Mouse (Mus musculus): ENCODE measurements around the gene Afap1. TPM values are rescaled to one million over a fixed set of nuclear protein-coding genes. Genes with fewer than 3 reads are reported as not detected.

Afap1 gene
- total and polyA plus RNA-seq, 3 experiments = 0.16 TPM; not detected in 2

DNA sequence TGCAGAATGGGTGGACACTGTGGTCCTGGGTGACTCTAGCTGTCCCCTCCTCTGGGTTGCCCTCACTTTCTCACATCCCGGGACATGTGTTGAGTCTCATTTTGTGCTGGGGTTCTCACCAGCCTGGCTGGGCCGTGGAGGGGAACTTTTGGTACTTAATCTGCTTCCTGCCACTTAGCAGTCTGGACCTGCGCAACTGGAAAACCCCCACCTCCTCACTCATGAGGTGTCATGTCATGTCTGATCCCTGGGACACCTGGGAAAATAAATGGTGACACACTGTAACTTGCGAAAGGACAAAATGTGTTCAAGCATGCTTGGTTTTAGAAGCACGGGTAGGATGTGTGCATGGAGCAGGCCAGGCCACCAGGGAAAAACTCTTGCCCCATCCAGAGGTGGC lies 8.4 kb upstream of the Afap1 start:
- Histone ChIP-seq H3K27me3 (ENCODE audit: insufficient read depth, low read length) (no peaks in the 10 kb centered on the region), H3K4me1 (ENCODE audit: insufficient read depth, low read depth, low read length) (no peaks in the 10 kb centered on the region), H3K9me3 (replicated peaks) (no peaks in the 10 kb centered on the region), H3K36me3 (replicated peaks) (no peaks in the 10 kb centered on the region), H3K4me3 (ENCODE audit: low read depth, low read length) (no peak overlapping the region)
- no peak for ATAC-seq (ENCODE audit: extremely low read depth, insufficient number of reproducible peaks, low FRiP score, poor library complexity, severe bottlenecking)
- DNase-seq (ENCODE audit: low spot score) = no peak
- TF ChIP-seq CTCF (IDR thresholded peaks at IDR 0.05; ENCODE audit: low read depth, low read length) (no peak), GATA1 (IDR thresholded peaks at IDR 0.05; ENCODE audit: borderline replicate concordance, low read length) (no peak), POLR2AphosphoS5 (IDR thresholded peaks at IDR 0.05; ENCODE audit: insufficient replicate concordance, low read depth, low read length) (no peak), TAL1 (conservative IDR thresholded peaks at IDR 0.05; ENCODE audit: low read depth, low read length) (no peak), GATA2 (IDR thresholded peaks at IDR 0.05; ENCODE audit: borderline replicate concordance, low read depth, low read length) (no peak)

- Histone ChIP-seq H3K9me3 (replicated peaks) (peaks cover 4% of the 10 kb centered on the region), H3K4me1 (ENCODE audit: insufficient read depth, low read depth, low read length) (no peaks in the 10 kb centered on the region), H3K27me3 (ENCODE audit: insufficient read depth, low read length) (no peaks in the 10 kb centered on the region; the same call in 1 of the 2 replicates), H3K4me3 (ENCODE audit: low read depth, low read length) (no peak overlapping the region), H3K36me3 (replicated peaks) (no peaks in the 10 kb centered on the region)
- no peak for TF ChIP-seq TAL1 (conservative IDR thresholded peaks at IDR 0.05; ENCODE audit: low read depth, low read length)
- no peak for TF ChIP-seq GATA1 (IDR thresholded peaks at IDR 0.05; ENCODE audit: borderline replicate concordance, low read length)
- TF ChIP-seq POLR2AphosphoS5 (IDR thresholded peaks at IDR 0.05; ENCODE audit: insufficient replicate concordance, low read depth, low read length) = no peak
- no peak for TF ChIP-seq CTCF (IDR thresholded peaks at IDR 0.05; ENCODE audit: low read depth, low read length)
- TF ChIP-seq GATA2 (IDR thresholded peaks at IDR 0.05; ENCODE audit: borderline replicate concordance, low read depth, low read length) = no peak
- ATAC-seq (ENCODE audit: extremely low read depth, insufficient number of reproducible peaks, low FRiP score, poor library complexity, severe bottlenecking) (no peak), DNase-seq (ENCODE audit: low spot score) (no peak)
These were observed 4.2 kb upstream of the Afap1 start for GRCm38 (mm10) chr5:35888959-35889358.

DNA sequence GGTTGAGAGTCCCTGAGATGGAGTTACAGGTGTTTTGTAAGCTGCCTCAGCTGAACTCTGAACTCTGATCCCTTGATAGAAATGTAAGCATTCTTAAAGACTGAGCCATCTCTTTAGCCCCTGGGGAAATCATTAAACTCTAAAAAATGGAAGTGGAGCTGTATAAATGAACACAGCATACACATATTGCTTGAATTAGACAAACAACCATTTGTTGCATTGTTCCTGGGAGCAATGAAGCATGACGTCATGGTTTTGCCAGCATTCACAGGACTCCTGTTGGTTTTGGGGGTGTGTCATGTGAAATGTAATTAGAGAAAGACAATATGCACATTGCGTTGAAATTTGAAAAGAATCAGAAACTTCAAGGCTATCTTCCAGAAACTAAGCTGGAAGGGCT lies 3.5 kb upstream of the Afap1 start:
- Histone ChIP-seq H3K4me3 (ENCODE audit: low read depth, low read length) (no peak overlapping the region), H3K4me1 (ENCODE audit: insufficient read depth, low read depth, low read length) (no peaks in the 10 kb centered on the region), H3K27me3 (ENCODE audit: insufficient read depth, low read length) (no peaks in the 10 kb centered on the region; the same call in 1 of the 2 replicates), H3K36me3 (replicated peaks) (no peaks in the 10 kb centered on the region), H3K9me3 (replicated peaks) (peaks cover 4% of the 10 kb centered on the region)
- ATAC-seq (ENCODE audit: extremely low read depth, insufficient number of reproducible peaks, low FRiP score, poor library complexity, severe bottlenecking) (no peak), DNase-seq (ENCODE audit: low spot score) (no peak)
- no peak for TF ChIP-seq CTCF (IDR thresholded peaks at IDR 0.05; ENCODE audit: low read depth, low read length)
- TF ChIP-seq POLR2AphosphoS5 (IDR thresholded peaks at IDR 0.05; ENCODE audit: insufficient replicate concordance, low read depth, low read length) = no peak
- TF ChIP-seq GATA2 (IDR thresholded peaks at IDR 0.05; ENCODE audit: borderline replicate concordance, low read depth, low read length) = no peak
- TF ChIP-seq GATA1 (IDR thresholded peaks at IDR 0.05; ENCODE audit: borderline replicate concordance, low read length) = no peak
- TF ChIP-seq TAL1 (conservative IDR thresholded peaks at IDR 0.05; ENCODE audit: low read depth, low read length) = no peak

DNA sequence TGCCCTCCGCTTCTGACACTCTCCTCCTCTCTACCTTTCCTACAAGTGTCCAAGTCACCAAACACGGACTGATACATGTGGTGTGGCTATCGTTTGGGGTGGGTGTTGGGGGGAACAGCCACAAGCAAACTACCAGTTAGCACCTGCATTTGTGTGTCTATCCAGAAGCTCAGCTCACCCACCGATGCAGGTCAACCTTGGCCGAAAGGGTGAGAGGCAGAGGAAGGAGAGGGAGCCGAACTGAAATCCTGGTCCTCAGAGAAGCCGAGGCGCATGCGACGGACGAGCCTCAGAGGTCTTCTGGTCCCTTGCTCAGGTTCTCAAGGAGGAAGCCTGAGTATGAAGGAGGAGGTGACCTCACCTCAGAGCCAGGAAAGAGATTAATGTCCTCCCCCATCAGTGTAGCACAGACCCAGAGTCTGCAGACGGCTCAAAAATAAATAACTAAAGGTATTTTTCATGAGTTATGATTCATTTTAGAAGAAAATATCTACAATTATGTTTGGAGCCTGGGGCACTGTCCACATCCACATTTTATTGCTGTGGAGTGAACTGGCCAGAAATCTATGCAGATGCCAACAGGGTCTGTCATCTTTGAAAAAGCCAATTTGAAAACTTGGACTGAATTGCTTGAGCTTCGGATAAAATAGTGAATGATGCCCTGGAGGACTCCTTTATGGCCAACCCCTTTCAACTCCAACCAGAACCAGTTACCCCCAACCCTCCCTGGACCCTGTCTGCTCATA lies 2.0 kb upstream of the Afap1 start:
- H3K4me1 ChIP-seq (ENCODE audit: insufficient read depth, low read depth, low read length) = no peaks in the 10 kb centered on the region
- peaks cover 4% of the 10 kb centered on the region for H3K9me3 ChIP-seq (replicated peaks)
- no peaks in the 10 kb centered on the region; the same call in 1 of the 2 replicates for H3K27me3 ChIP-seq (ENCODE audit: insufficient read depth, low read length)
- DNase-seq (ENCODE audit: low spot score) (no peak), ATAC-seq (ENCODE audit: extremely low read depth, insufficient number of reproducible peaks, low FRiP score, poor library complexity, severe bottlenecking) (no peak)
- TF ChIP-seq GATA1 (IDR thresholded peaks at IDR 0.05; ENCODE audit: borderline replicate concordance, low read length) (no peak), GATA2 (IDR thresholded peaks at IDR 0.05; ENCODE audit: borderline replicate concordance, low read depth, low read length) (no peak), POLR2AphosphoS5 (IDR thresholded peaks at IDR 0.05; ENCODE audit: insufficient replicate concordance, low read depth, low read length) (no peak), TAL1 (conservative IDR thresholded peaks at IDR 0.05; ENCODE audit: low read depth, low read length) (no peak), CTCF (IDR thresholded peaks at IDR 0.05; ENCODE audit: low read depth, low read length) (no peak)
- H3K36me3 ChIP-seq (replicated peaks) = no peaks in the 10 kb centered on the region
- H3K4me3 ChIP-seq (ENCODE audit: low read depth, low read length) = no peak overlapping the region

DNA sequence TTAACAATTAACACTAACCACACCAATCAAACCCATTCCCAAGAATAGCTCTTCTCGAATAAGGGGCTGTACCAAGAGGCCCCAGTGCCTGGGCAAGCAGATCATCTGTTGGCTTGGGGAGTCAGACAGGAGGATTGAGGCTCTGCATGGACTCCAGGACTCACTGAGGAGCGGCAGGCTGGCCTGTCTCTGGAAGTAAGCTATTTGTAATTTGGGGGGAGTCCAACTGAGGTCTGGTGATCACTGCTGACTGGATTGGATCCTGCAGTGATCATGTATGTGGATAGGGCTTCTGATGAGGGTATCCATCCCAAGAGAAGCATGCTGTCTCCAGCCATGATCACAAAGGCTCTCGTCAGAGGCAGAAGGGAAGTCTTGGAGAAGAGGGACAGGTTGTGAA lies 756 bp upstream of the Afap1 start:
- DNase-seq (ENCODE audit: low spot score) (no peak), ATAC-seq (ENCODE audit: extremely low read depth, insufficient number of reproducible peaks, low FRiP score, poor library complexity, severe bottlenecking) (no peak)
- TF ChIP-seq GATA1 (IDR thresholded peaks at IDR 0.05; ENCODE audit: borderline replicate concordance, low read length) (no peak), GATA2 (IDR thresholded peaks at IDR 0.05; ENCODE audit: borderline replicate concordance, low read depth, low read length) (no peak), POLR2AphosphoS5 (IDR thresholded peaks at IDR 0.05; ENCODE audit: insufficient replicate concordance, low read depth, low read length) (no peak), TAL1 (conservative IDR thresholded peaks at IDR 0.05; ENCODE audit: low read depth, low read length) (no peak), CTCF (IDR thresholded peaks at IDR 0.05; ENCODE audit: low read depth, low read length) (no peak)
- Histone ChIP-seq H3K4me1 (ENCODE audit: insufficient read depth, low read depth, low read length) (no peaks in the 10 kb centered on the region), H3K9me3 (replicated peaks) (peaks cover 4% of the 10 kb centered on the region), H3K36me3 (replicated peaks) (no peaks in the 10 kb centered on the region), H3K27me3 (ENCODE audit: insufficient read depth, low read length) (no peaks in the 10 kb centered on the region; the same call in 1 of the 2 replicates), H3K4me3 (ENCODE audit: low read depth, low read length) (no peak overlapping the region)

- DNase-seq (ENCODE audit: low spot score) (no peak), ATAC-seq (ENCODE audit: extremely low read depth, insufficient number of reproducible peaks, low FRiP score, poor library complexity, severe bottlenecking) (no peak)
- no peaks in the 10 kb centered on the region for H3K36me3 ChIP-seq (replicated peaks)
- no peak overlapping the region for H3K4me3 ChIP-seq (ENCODE audit: low read depth, low read length)
- H3K4me1 ChIP-seq (ENCODE audit: insufficient read depth, low read depth, low read length) = no peaks in the 10 kb centered on the region
- no peaks in the 10 kb centered on the region; the same call in 1 of the 2 replicates for H3K27me3 ChIP-seq (ENCODE audit: insufficient read depth, low read length)
- H3K9me3 ChIP-seq (replicated peaks) = peaks cover 4% of the 10 kb centered on the region
- TF ChIP-seq POLR2AphosphoS5 (IDR thresholded peaks at IDR 0.05; ENCODE audit: insufficient replicate concordance, low read depth, low read length) = no peak
- TF ChIP-seq CTCF (IDR thresholded peaks at IDR 0.05; ENCODE audit: low read depth, low read length) = no peak
- TF ChIP-seq GATA2 (IDR thresholded peaks at IDR 0.05; ENCODE audit: borderline replicate concordance, low read depth, low read length) = no peak
- no peak for TF ChIP-seq GATA1 (IDR thresholded peaks at IDR 0.05; ENCODE audit: borderline replicate concordance, low read length)
- TF ChIP-seq TAL1 (conservative IDR thresholded peaks at IDR 0.05; ENCODE audit: low read depth, low read length) = no peak
These were observed 714 bp downstream of the Afap1 start for GRCm38 (mm10) chr5:35893805-35894260.
